Mouse (Mus musculus) kidney, embryonic 16.5 days (tissue): ENCODE results near the gene D930007J09Rik. TPM values are rescaled to one million over a fixed set of nuclear protein-coding genes. Genes with fewer than 3 reads are reported as not detected.

Experiments
- ATAC-seq: fragments of 200-750 bp; cut with Nextera tagmentation; 2 replicates; pipeline ENCODE4 v1.8.0; 2017; ENCODE audit warnings: moderate TSS enrichment; ENCODE audit not compliant: low FRiP score, low TSS enrichment
- H3K27ac ChIP-seq: fragments of 300-500 bp; sonication (generic); 2 replicates; pipeline ENCODE4 v1.5.1; 2014; ENCODE audit warnings: low read length
- H3K27me3 ChIP-seq: fragments of 300-500 bp; sonication (generic); 2 replicates; pipeline ENCODE4 v1.6.1; 2014; ENCODE audit warnings: low read length, control low read depth, mixed read lengths; ENCODE audit not compliant: insufficient read depth
- H3K36me3 ChIP-seq: fragments of 300-500 bp; sonication (generic); 2 replicates; pipeline ENCODE4 v1.6.1; 2014; ENCODE audit warnings: low read length, control low read depth, mixed read lengths; ENCODE audit not compliant: insufficient read depth
- H3K4me1 ChIP-seq: fragments of 300-500 bp; sonication (generic); 2 replicates; pipeline ENCODE4 v1.6.1; 2014; ENCODE audit warnings: low read length, control low read depth, mixed read lengths; ENCODE audit not compliant: insufficient read depth
- H3K4me2 ChIP-seq: fragments of 300-500 bp; sonication (generic); replicated peaks from 2 replicates; pipeline ENCODE4 v1.6.1; 2014; ENCODE audit warnings: low read depth, low read length
- H3K4me3 ChIP-seq: fragments of 300-500 bp; sonication (generic); 2 replicates; pipeline ENCODE4 v1.5.1; 2014; ENCODE audit warnings: mild to moderate bottlenecking, low read length
- H3K9ac ChIP-seq: fragments of 300-500 bp; sonication (generic); replicated peaks from 2 replicates; pipeline ENCODE4 v1.6.1; 2014; ENCODE audit warnings: low read length
- H3K9me3 ChIP-seq: fragments of 300-500 bp; sonication (generic); 2 replicates; pipeline ENCODE4 v1.6.1; 2016; ENCODE audit warnings: low read length, control low read depth
- WGBS: fragments of 180-500 bp; shearing (Covaris S2); extraction: QIAGEN DNeasy Blood & Tissue Kit; methylation state at CpG from one replicate; pipeline ENCODE4 v1.1.7; 2014; 5-methylcytosine and 5-hydroxymethylcytosine counted together
- polyA plus RNA-seq: library from polyadenylated mRNA; unstranded; fragments of >200 nt; fragmentation: Nextera tagmentation; extraction: Ambion mirVana; gene quantifications from 2 replicates; pipeline ENCODE4 v1.2.1, GENCODE M21; 2015

D930007J09Rik gene
- not detected in 2 replicates for polyA plus RNA-seq

- peak within 1 kb of the TSS; percentile 75 for H3K4me3 ChIP-seq
- peak within 1 kb of the TSS; percentile 57 for H3K27ac ChIP-seq
- peaks cover 13% of the 10 kb centered on the region for H3K36me3 ChIP-seq
- peak; percentile 27 for ATAC-seq
- H3K27me3 ChIP-seq: no peaks in the 10 kb centered on the region
- under 1% methylated on average over 91 of the region's 95 CpGs for WGBS
- no peaks in the 10 kb centered on the region for H3K9me3 ChIP-seq
- H3K9ac ChIP-seq: peak within 1 kb of the TSS; percentile 85
- peak within 1 kb of the TSS; percentile 83 for H3K4me2 ChIP-seq
- H3K4me1 ChIP-seq: peaks cover 19% of the 10 kb centered on the region
Measured at GRCm38 (mm10) chr13:32802259-32803081, at the start of gene D930007J09Rik. Gene D930007J09Rik, minus strand, starts transcription at chr13:32802849.

GRCm38 (mm10) chr13:32851967-32852366, 49.3 kb upstream of the D930007J09Rik start:
- ATAC-seq: peak; percentile 72; the same call in 1 of the 2 replicates
- 10% methylated on average over 7 of the region's 7 CpGs for WGBS
- H3K9me3 ChIP-seq: no peaks in the 10 kb centered on the region
- no peaks in the 10 kb centered on the region for H3K36me3 ChIP-seq
- H3K9ac ChIP-seq: no peak overlapping the region
- peaks cover 20% of the 10 kb centered on the region for H3K4me1 ChIP-seq
- H3K27me3 ChIP-seq: no peaks in the 10 kb centered on the region
- no peak overlapping the region for H3K4me3 ChIP-seq
- H3K27ac ChIP-seq: no peak overlapping the region
- no peak overlapping the region for H3K4me2 ChIP-seq

- Histone ChIP-seq H3K27ac (no peak within 1 kb of the TSS), H3K9ac (no peak within 1 kb of the TSS), H3K36me3 (no peaks in the 10 kb centered on the region), H3K4me3 (no peak within 1 kb of the TSS), H3K9me3 (no peaks in the 10 kb centered on the region), H3K4me2 (peak within 1 kb of the TSS; percentile 16; the same call in 1 of the 2 replicates), H3K27me3 (no peaks in the 10 kb centered on the region), H3K4me1 (peaks cover 20% of the 10 kb centered on the region)
- ATAC-seq: peak; percentile 71; the same call in 1 of the 2 replicates
- WGBS: 47% methylated on average over 10 of the region's 10 CpGs
Measured at GRCm38 (mm10) chr13:32850668-32851404, 48.2 kb upstream of the D930007J09Rik start, which contains the start of gene Serpinb1a. Gene Serpinb1a, minus strand, starts transcription at chr13:32851185.

DNA sequence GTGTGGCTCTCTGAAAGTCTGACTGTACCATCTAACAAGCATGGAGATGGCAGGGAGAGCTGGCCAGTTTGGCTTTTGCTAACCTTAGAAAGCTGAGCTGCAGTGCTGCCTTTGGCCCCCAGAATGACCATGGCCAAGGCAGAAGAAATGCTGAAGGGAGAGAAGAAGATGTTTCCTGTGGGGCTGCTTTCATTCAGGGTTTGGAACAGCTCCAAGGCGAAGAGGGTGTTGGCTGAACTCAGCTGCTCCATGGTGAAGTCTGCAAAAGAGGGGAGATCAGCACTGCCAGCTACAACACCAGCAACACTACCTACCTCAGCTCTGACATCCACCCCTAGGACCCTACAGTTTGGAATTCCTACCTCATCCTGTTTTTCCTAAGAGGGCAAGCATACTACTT, 47.5 kb upstream of the D930007J09Rik start:
- H3K4me3 ChIP-seq: no peak overlapping the region
- no peak for ATAC-seq

GRCm38 (mm10) chr13:32849531-32850123, 47.0 kb upstream of the D930007J09Rik start:
- ATAC-seq: peak; percentile 39; the same call in 1 of the 2 replicates
- H3K36me3 ChIP-seq: no peaks in the 10 kb centered on the region
- peaks cover 20% of the 10 kb centered on the region for H3K4me1 ChIP-seq
- H3K27me3 ChIP-seq: no peaks in the 10 kb centered on the region
- H3K9me3 ChIP-seq: no peaks in the 10 kb centered on the region
- no peak overlapping the region for H3K4me2 ChIP-seq
- H3K4me3 ChIP-seq: no peak overlapping the region
- H3K9ac ChIP-seq: no peak overlapping the region
- H3K27ac ChIP-seq: no peak overlapping the region; the same call in 1 of the 2 replicates

More for the DNA sequence above, 47.5 kb upstream of the D930007J09Rik start:
- no peak overlapping the region for H3K9ac ChIP-seq
- no peak overlapping the region for H3K4me2 ChIP-seq
- peaks cover 20% of the 10 kb centered on the region for H3K4me1 ChIP-seq
- no peaks in the 10 kb centered on the region for H3K9me3 ChIP-seq
- 62% methylated on average over 1 of the region's 1 CpGs for WGBS
- no peaks in the 10 kb centered on the region for H3K27me3 ChIP-seq
- H3K36me3 ChIP-seq: no peaks in the 10 kb centered on the region
- H3K27ac ChIP-seq: no peak overlapping the region

- 8% methylated on average over 4 of the region's 4 CpGs for WGBS
- Histone ChIP-seq H3K9ac (no peak overlapping the region), H3K4me1 (peaks cover 20% of the 10 kb centered on the region), H3K4me3 (no peak overlapping the region), H3K27me3 (no peaks in the 10 kb centered on the region), H3K4me2 (no peak overlapping the region), H3K9me3 (no peaks in the 10 kb centered on the region), H3K36me3 (no peaks in the 10 kb centered on the region), H3K27ac (no peak overlapping the region; the same call in 1 of the 2 replicates)
- ATAC-seq: peak; percentile 60
Measured at GRCm38 (mm10) chr13:32849092-32849491, 46.4 kb upstream of the D930007J09Rik start.

GRCm38 (mm10) chr13:32846221-32846620, 43.6 kb upstream of the D930007J09Rik start:
- no peak for ATAC-seq
- Histone ChIP-seq H3K4me3 (no peak overlapping the region), H3K9me3 (no peaks in the 10 kb centered on the region), H3K4me1 (peaks cover 20% of the 10 kb centered on the region), H3K9ac (no peak overlapping the region), H3K27me3 (no peaks in the 10 kb centered on the region), H3K36me3 (no peaks in the 10 kb centered on the region), H3K4me2 (no peak overlapping the region), H3K27ac (no peak overlapping the region)

GRCm38 (mm10) chr13:32841349-32841748, 38.7 kb upstream of the D930007J09Rik start:
- no peaks in the 10 kb centered on the region for H3K9me3 ChIP-seq
- ATAC-seq: no peak
- H3K4me1 ChIP-seq: no peaks in the 10 kb centered on the region
- H3K9ac ChIP-seq: no peak overlapping the region
- no peaks in the 10 kb centered on the region for H3K36me3 ChIP-seq
- H3K27me3 ChIP-seq: no peaks in the 10 kb centered on the region
- WGBS: 91% methylated on average over 3 of the region's 3 CpGs
- no peak overlapping the region for H3K4me2 ChIP-seq
- H3K27ac ChIP-seq: no peak overlapping the region
- H3K4me3 ChIP-seq: no peak overlapping the region

DNA sequence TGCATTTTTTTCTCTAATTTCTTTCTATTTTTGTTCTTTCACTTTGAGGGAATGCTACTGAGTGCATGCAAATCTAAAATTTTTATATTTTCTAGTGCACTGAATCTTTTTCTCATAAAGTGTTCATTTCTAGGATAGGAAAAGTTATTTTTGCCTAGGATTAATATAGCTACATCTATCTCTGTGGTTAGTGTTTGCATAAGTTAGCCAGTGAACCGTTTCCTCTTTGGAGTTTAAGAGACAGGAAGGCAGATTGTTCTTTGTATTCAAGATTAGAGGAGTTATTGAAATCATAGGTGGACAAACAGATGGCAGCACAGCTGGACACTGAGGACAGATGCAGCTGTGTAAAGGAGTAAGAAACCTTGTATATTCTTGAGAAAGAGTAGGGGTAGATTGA, 36.7 kb upstream of the D930007J09Rik start:
- ATAC-seq: no peak
- Histone ChIP-seq H3K27ac (no peak overlapping the region), H3K27me3 (no peaks in the 10 kb centered on the region), H3K36me3 (no peaks in the 10 kb centered on the region), H3K4me1 (no peaks in the 10 kb centered on the region), H3K9ac (no peak overlapping the region), H3K9me3 (no peaks in the 10 kb centered on the region), H3K4me2 (no peak overlapping the region), H3K4me3 (no peak overlapping the region)
- 60% methylated on average over 1 of the region's 1 CpGs for WGBS
